Mouse (Mus musculus): ENCODE measurements around the gene Mblac2. TPM values are rescaled to one million over a fixed set of nuclear protein-coding genes. Genes with fewer than 3 reads are reported as not detected.
A peak's percentile ranks its signal among the peaks of the same experiment; 100 is the strongest.

Mblac2 gene
- total and polyA plus RNA-seq, 3 experiments: 0.62 to 7.8 (median 6.1) TPM

GRCm38 (mm10) chr13:81785766-81786480, 74.8 kb downstream of the Mblac2 start:
- ATAC-seq (ENCODE audit: extremely low read depth, insufficient number of reproducible peaks, low FRiP score, poor library complexity, severe bottlenecking): peak; percentile 32
- Histone ChIP-seq H3K27me3 (ENCODE audit: insufficient read depth, low read length) (no peaks in the 10 kb centered on the region), H3K9me3 (replicated peaks) (no peaks in the 10 kb centered on the region), H3K4me3 (ENCODE audit: low read depth, low read length) (peak overlapping the region; percentile 63; the same call in 1 of the 2 replicates), H3K36me3 (replicated peaks) (peaks cover 44% of the 10 kb centered on the region), H3K4me1 (ENCODE audit: insufficient read depth, low read depth, low read length) (peaks cover 31% of the 10 kb centered on the region)
- TF ChIP-seq GATA2 (IDR thresholded peaks at IDR 0.05; ENCODE audit: borderline replicate concordance, low read depth, low read length) (no peak), GATA1 (IDR thresholded peaks at IDR 0.05; ENCODE audit: borderline replicate concordance, low read length) (no peak), TAL1 (conservative IDR thresholded peaks at IDR 0.05; ENCODE audit: low read depth, low read length) (no peak), POLR2AphosphoS5 (IDR thresholded peaks at IDR 0.05; ENCODE audit: insufficient replicate concordance, low read depth, low read length) (no peak), CTCF (IDR thresholded peaks at IDR 0.05; ENCODE audit: low read depth, low read length) (no peak)
- peak; percentile 6 for DNase-seq (ENCODE audit: low spot score)

GRCm38 (mm10) chr13:81790160-81790559, 79.0 kb downstream of the Mblac2 start:
- H3K4me3 ChIP-seq (ENCODE audit: low read depth, low read length): no peak overlapping the region
- peaks cover 66% of the 10 kb centered on the region for H3K36me3 ChIP-seq (replicated peaks)
- no peak for TF ChIP-seq TAL1 (conservative IDR thresholded peaks at IDR 0.05; ENCODE audit: low read depth, low read length)
- TF ChIP-seq CTCF (IDR thresholded peaks at IDR 0.05; ENCODE audit: low read depth, low read length): no peak
- no peak for TF ChIP-seq GATA2 (IDR thresholded peaks at IDR 0.05; ENCODE audit: borderline replicate concordance, low read depth, low read length)
- no peak for TF ChIP-seq POLR2AphosphoS5 (IDR thresholded peaks at IDR 0.05; ENCODE audit: insufficient replicate concordance, low read depth, low read length)
- TF ChIP-seq GATA1 (IDR thresholded peaks at IDR 0.05; ENCODE audit: borderline replicate concordance, low read length): no peak
- no peak for ATAC-seq (ENCODE audit: extremely low read depth, insufficient number of reproducible peaks, low FRiP score, poor library complexity, severe bottlenecking)
- no peaks in the 10 kb centered on the region for H3K27me3 ChIP-seq (ENCODE audit: insufficient read depth, low read length)
- peaks cover 19% of the 10 kb centered on the region for H3K4me1 ChIP-seq (ENCODE audit: insufficient read depth, low read depth, low read length)
- no peaks in the 10 kb centered on the region for H3K9me3 ChIP-seq (replicated peaks)
- no peak for DNase-seq (ENCODE audit: low spot score)

DNA sequence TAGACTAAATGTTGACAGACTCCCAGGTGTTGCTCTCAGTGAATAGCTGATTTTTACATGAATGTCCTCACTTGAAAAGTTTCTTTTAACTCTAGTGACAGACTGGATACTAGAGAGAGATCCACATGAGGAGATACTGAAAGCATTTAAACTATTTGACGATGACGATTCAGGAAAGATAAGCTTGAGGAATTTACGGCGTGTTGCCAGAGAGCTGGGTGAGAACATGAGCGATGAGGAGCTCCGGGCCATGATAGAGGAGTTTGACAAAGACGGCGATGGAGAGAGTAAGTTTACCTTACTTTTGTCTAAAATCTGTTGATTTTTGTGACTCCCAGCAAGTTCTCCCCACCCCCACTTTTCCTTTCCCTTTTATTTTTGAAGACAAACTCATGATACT, 80.7 kb downstream of the Mblac2 start:
- TF ChIP-seq TAL1 (conservative IDR thresholded peaks at IDR 0.05; ENCODE audit: low read depth, low read length): no peak
- TF ChIP-seq GATA1 (IDR thresholded peaks at IDR 0.05; ENCODE audit: borderline replicate concordance, low read length): no peak
- no peak for TF ChIP-seq CTCF (IDR thresholded peaks at IDR 0.05; ENCODE audit: low read depth, low read length)
- TF ChIP-seq POLR2AphosphoS5 (IDR thresholded peaks at IDR 0.05; ENCODE audit: insufficient replicate concordance, low read depth, low read length): no peak
- TF ChIP-seq GATA2 (IDR thresholded peaks at IDR 0.05; ENCODE audit: borderline replicate concordance, low read depth, low read length): no peak
- Histone ChIP-seq H3K9me3 (replicated peaks) (no peaks in the 10 kb centered on the region), H3K4me3 (ENCODE audit: low read depth, low read length) (no peak overlapping the region), H3K27me3 (ENCODE audit: insufficient read depth, low read length) (no peaks in the 10 kb centered on the region), H3K36me3 (replicated peaks) (peaks cover 62% of the 10 kb centered on the region), H3K4me1 (ENCODE audit: insufficient read depth, low read depth, low read length) (peaks cover 9% of the 10 kb centered on the region; the same call in 1 of the 2 replicates)
- ATAC-seq (ENCODE audit: extremely low read depth, insufficient number of reproducible peaks, low FRiP score, poor library complexity, severe bottlenecking): no peak
- no peak for DNase-seq (ENCODE audit: low spot score)

GRCm38 (mm10) chr13:81793850-81794249, 82.7 kb downstream of the Mblac2 start:
- peak; percentile 72 for ATAC-seq (ENCODE audit: extremely low read depth, insufficient number of reproducible peaks, low FRiP score, poor library complexity, severe bottlenecking)
- no peaks in the 10 kb centered on the region for H3K27me3 ChIP-seq (ENCODE audit: insufficient read depth, low read length)
- peaks cover 53% of the 10 kb centered on the region for H3K36me3 ChIP-seq (replicated peaks)
- no peak for TF ChIP-seq GATA1 (IDR thresholded peaks at IDR 0.05; ENCODE audit: borderline replicate concordance, low read length)
- TF ChIP-seq CTCF (IDR thresholded peaks at IDR 0.05; ENCODE audit: low read depth, low read length): no peak
- no peak for TF ChIP-seq GATA2 (IDR thresholded peaks at IDR 0.05; ENCODE audit: borderline replicate concordance, low read depth, low read length)
- TF ChIP-seq POLR2AphosphoS5 (IDR thresholded peaks at IDR 0.05; ENCODE audit: insufficient replicate concordance, low read depth, low read length): no peak
- no peak for TF ChIP-seq TAL1 (conservative IDR thresholded peaks at IDR 0.05; ENCODE audit: low read depth, low read length)
- H3K4me3 ChIP-seq (ENCODE audit: low read depth, low read length): no peak overlapping the region
- DNase-seq (ENCODE audit: low spot score): no peak
- H3K9me3 ChIP-seq (replicated peaks): no peaks in the 10 kb centered on the region
- peaks cover 7% of the 10 kb centered on the region; the same call in 1 of the 2 replicates for H3K4me1 ChIP-seq (ENCODE audit: insufficient read depth, low read depth, low read length)

DNA sequence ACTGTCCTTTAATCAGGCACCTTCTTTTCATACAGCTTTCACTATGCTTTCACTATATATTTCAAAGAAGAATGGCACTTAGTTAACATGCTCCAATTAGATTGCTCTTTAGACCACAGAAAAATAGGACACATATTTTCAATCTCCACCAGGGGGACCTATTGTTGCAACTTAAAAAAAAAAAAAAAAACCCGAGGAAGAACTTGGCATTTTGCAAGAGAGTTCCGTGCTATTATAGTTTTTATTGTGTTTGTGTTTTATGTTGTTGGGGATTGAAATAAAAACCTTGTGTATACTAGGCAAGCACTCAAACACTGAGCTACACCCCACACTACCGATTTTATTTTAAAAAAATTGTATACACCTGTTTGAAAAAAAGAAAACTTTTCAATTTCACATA, 90.0 kb downstream of the Mblac2 start:
- DNase-seq (ENCODE audit: low spot score): no peak
- Histone ChIP-seq H3K36me3 (replicated peaks) (peaks cover 17% of the 10 kb centered on the region), H3K4me3 (ENCODE audit: low read depth, low read length) (no peak overlapping the region), H3K27me3 (ENCODE audit: insufficient read depth, low read length) (no peaks in the 10 kb centered on the region), H3K9me3 (replicated peaks) (no peaks in the 10 kb centered on the region), H3K4me1 (ENCODE audit: insufficient read depth, low read depth, low read length) (no peaks in the 10 kb centered on the region)
- TF ChIP-seq CTCF (IDR thresholded peaks at IDR 0.05; ENCODE audit: low read depth, low read length) (no peak), GATA2 (IDR thresholded peaks at IDR 0.05; ENCODE audit: borderline replicate concordance, low read depth, low read length) (no peak), TAL1 (conservative IDR thresholded peaks at IDR 0.05; ENCODE audit: low read depth, low read length) (no peak)
- ATAC-seq (ENCODE audit: extremely low read depth, insufficient number of reproducible peaks, low FRiP score, poor library complexity, severe bottlenecking): peak; percentile 52; the same call in 1 of the 2 replicates

Other genes with a start within 250 kb of the Mblac2 start
- gene Adgrv1, start 78.2 kb upstream of the Mblac2 start, total RNA-seq (2014; fragmentation: Nextera tagmentation): not detected in 2 replicates
- 0.41 and 0.49 TPM in 2 replicates for gene Adgrv1, start 78.2 kb upstream of the Mblac2 start, total RNA-seq (2017)
- not detected in 2 replicates for gene Adgrv1, start 78.2 kb upstream of the Mblac2 start, polyA plus RNA-seq (2012)
- 52.9 and 64.9 TPM in 2 replicates for gene Lysmd3, start 53.7 kb upstream of the Mblac2 start, total RNA-seq (2014; fragmentation: Nextera tagmentation)
- 30.1 and 55.0 TPM in 2 replicates for gene Lysmd3, start 53.7 kb upstream of the Mblac2 start, total RNA-seq (2017)
- 3.6 and 4.4 TPM in 2 replicates for gene Lysmd3, start 53.7 kb upstream of the Mblac2 start, polyA plus RNA-seq (2012)
- gene Polr3g, start 328 bp upstream of the Mblac2 start, total RNA-seq (2014; fragmentation: Nextera tagmentation): 32.7 and 46.3 TPM in 2 replicates
- gene Polr3g, start 328 bp upstream of the Mblac2 start, total RNA-seq (2017): 43.7 and 46.2 TPM in 2 replicates
- gene Polr3g, start 328 bp upstream of the Mblac2 start, polyA plus RNA-seq (2012): 1.1 and 2.0 TPM in 2 replicates
- 96.8 and 106 TPM in 2 replicates for gene Cetn3, start 71.7 kb downstream of the Mblac2 start, total RNA-seq (2014; fragmentation: Nextera tagmentation)
- gene Cetn3, start 71.7 kb downstream of the Mblac2 start, total RNA-seq (2017): 416 and 492 TPM in 2 replicates
- 10.6 and 14.2 TPM in 2 replicates for gene Cetn3, start 71.7 kb downstream of the Mblac2 start, polyA plus RNA-seq (2012)